9 mouse cellular contexts compared by ENCODE assay signal in the genomic region with DNA sequence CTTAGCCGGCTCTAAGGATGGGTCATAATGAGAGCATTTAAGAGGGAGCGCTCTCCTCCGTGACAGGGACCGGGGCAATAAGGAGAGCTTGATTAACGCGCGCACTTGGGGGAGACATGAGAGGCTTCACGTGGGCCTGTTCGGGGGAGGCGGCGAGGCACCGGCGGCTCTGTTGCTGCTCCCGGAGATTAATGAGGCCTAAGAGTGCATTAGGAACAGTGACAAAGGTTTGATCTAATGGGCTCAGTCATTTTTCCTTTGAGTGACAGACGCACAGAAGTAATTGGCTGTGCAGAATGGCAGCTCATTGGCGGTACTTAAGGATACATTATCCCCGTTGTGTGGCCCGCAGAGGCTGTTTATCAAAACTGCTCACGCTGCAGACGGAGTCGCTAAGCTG.
A peak's percentile ranks its signal among the peaks of the same experiment; 100 is the strongest.
DNase-seq lines count a peak whose midpoint lies in the region; ATAC-seq lines count a peak whose summit lies in the region.
"Had no signal": no experiment of that assay in that cellular context is flagged by ENCODE, and none has a peak within 500 bp of the region (broad histone marks: within the 10 kb centered on the region; RNA-seq: fewer than 3 reads in every experiment).

No protein-coding gene starts in this region.

- 24% methylated on average over 21 of the region's 21 CpGs for WGBS in heart, embryonic 12.5 days
- 8% methylated on average over 21 of the region's 21 CpGs for WGBS in hindbrain, embryonic 12.5 days
- 10% methylated on average over 21 of the region's 21 CpGs for WGBS in midbrain, embryonic 11.5 days

- peak overlapping the region; percentile 34 for H3K4me3 ChIP-seq in heart, embryonic 12.5 days
- H3K4me3 ChIP-seq in hindbrain, embryonic 12.5 days: no peak overlapping the region
- no peak overlapping the region for H3K4me3 ChIP-seq in midbrain, embryonic 11.5 days (ENCODE audit: low read depth, low read length)
- H3K4me3 ChIP-seq: myocyte had no signal

- DNase-seq in heart, adult 8-10 months (ENCODE audit: low spot score): no peak
- DNase-seq in brain, adult 2 months (ENCODE audit: low read depth, low spot score): peak; percentile 41
- no peak for DNase-seq in midbrain, embryonic 11.5 days (ENCODE audit: low spot score, missing footprints)
- DNase-seq in cerebellum, postnatal 36 days: no peak
- no peak for DNase-seq in cerebellum, adult 9-10 months

- peak overlapping the region; percentile 68 for H3K4me2 ChIP-seq in heart, embryonic 12.5 days
- peak overlapping the region; percentile 38 for H3K4me2 ChIP-seq in hindbrain, embryonic 12.5 days (replicated peaks)
- peak overlapping the region; percentile 40 for H3K4me2 ChIP-seq in midbrain, embryonic 11.5 days

- no peaks in the 10 kb centered on the region for H3K27me3 ChIP-seq in heart, embryonic 12.5 days (replicated peaks)
- peaks cover 8% of the 10 kb centered on the region for H3K27me3 ChIP-seq in hindbrain, embryonic 12.5 days
- H3K27me3 ChIP-seq in midbrain, embryonic 11.5 days (ENCODE audit: control insufficient read depth, insufficient read depth, low read length): peaks cover 3% of the 10 kb centered on the region; the same call in 1 of the 2 replicates

- no peaks in the 10 kb centered on the region for H3K36me3 ChIP-seq in heart, embryonic 12.5 days
- no peaks in the 10 kb centered on the region for H3K36me3 ChIP-seq in hindbrain, embryonic 12.5 days
- H3K36me3 ChIP-seq in midbrain, embryonic 11.5 days (ENCODE audit: control insufficient read depth, insufficient read depth, low read length): no peaks in the 10 kb centered on the region

- no peak for ATAC-seq in heart, embryonic 12.5 days (ENCODE audit: insufficient number of reproducible peaks, low FRiP score)
- ATAC-seq in hindbrain, embryonic 12.5 days (ENCODE audit: low FRiP score): peak; percentile 93
- ATAC-seq in midbrain, embryonic 11.5 days (ENCODE audit: low FRiP score): peak; percentile 82
- no peak for ATAC-seq in cerebellum, adult (ENCODE audit: insufficient number of reproducible peaks, low FRiP score, low TSS enrichment)

- 0 out of 2 replicates have a peak, but pooled peaks cover 4% of the 10 kb centered on the region for H3K9me3 ChIP-seq in heart, embryonic 12.5 days (replicated peaks)
- H3K9me3 ChIP-seq in hindbrain, embryonic 12.5 days (replicated peaks): no peaks in the 10 kb centered on the region
- no peaks in the 10 kb centered on the region for H3K9me3 ChIP-seq in midbrain, embryonic 11.5 days (ENCODE audit: control insufficient read depth, low read length)

- no peak overlapping the region for H3K27ac ChIP-seq in heart, embryonic 12.5 days (ENCODE audit: poor library complexity, severe bottlenecking)
- peak overlapping the region; percentile 74 for H3K27ac ChIP-seq in hindbrain, embryonic 12.5 days
- peak overlapping the region; percentile 12; the same call in 1 of the 2 replicates for H3K27ac ChIP-seq in midbrain, embryonic 11.5 days (ENCODE audit: low read depth, low read length)

- H3K9ac ChIP-seq in heart, embryonic 12.5 days: peak overlapping the region; percentile 53
- no peak overlapping the region for H3K9ac ChIP-seq in hindbrain, embryonic 12.5 days
- no peak overlapping the region for H3K9ac ChIP-seq in midbrain, embryonic 11.5 days (ENCODE audit: low read length)

- peaks cover 12% of the 10 kb centered on the region for H3K4me1 ChIP-seq in heart, embryonic 12.5 days (replicated peaks)
- H3K4me1 ChIP-seq in hindbrain, embryonic 12.5 days: peaks cover 35% of the 10 kb centered on the region
- peaks cover 27% of the 10 kb centered on the region for H3K4me1 ChIP-seq in midbrain, embryonic 11.5 days (ENCODE audit: control insufficient read depth, insufficient read depth, low read length)

Comparison
In these comparisons a context has a peak if more than half of its experiments do, and no peak if none do; other contexts are left out.
1. ATAC-seq: peak in hindbrain, embryonic 12.5 days (single experiment) and midbrain, embryonic 11.5 days (single experiment); none in heart, embryonic 12.5 days (single experiment) and cerebellum, adult (single experiment).
2. Peak in every context shown above with its lines, with median percentiles within 50 percentile points of each other: H3K4me2 ChIP-seq.